Mouse (Mus musculus) right cerebral cortex, postnatal 10 days (tissue): ENCODE data around the gene Txn2.

ENCODE experiments used
- DNase-seq, 2 experiments: peaks; one replicate each; pipeline ENCODE4 v3.0.0; 2021; ENCODE audit warnings: low spot score in 2 of 2

Txn2 gene

DNA sequence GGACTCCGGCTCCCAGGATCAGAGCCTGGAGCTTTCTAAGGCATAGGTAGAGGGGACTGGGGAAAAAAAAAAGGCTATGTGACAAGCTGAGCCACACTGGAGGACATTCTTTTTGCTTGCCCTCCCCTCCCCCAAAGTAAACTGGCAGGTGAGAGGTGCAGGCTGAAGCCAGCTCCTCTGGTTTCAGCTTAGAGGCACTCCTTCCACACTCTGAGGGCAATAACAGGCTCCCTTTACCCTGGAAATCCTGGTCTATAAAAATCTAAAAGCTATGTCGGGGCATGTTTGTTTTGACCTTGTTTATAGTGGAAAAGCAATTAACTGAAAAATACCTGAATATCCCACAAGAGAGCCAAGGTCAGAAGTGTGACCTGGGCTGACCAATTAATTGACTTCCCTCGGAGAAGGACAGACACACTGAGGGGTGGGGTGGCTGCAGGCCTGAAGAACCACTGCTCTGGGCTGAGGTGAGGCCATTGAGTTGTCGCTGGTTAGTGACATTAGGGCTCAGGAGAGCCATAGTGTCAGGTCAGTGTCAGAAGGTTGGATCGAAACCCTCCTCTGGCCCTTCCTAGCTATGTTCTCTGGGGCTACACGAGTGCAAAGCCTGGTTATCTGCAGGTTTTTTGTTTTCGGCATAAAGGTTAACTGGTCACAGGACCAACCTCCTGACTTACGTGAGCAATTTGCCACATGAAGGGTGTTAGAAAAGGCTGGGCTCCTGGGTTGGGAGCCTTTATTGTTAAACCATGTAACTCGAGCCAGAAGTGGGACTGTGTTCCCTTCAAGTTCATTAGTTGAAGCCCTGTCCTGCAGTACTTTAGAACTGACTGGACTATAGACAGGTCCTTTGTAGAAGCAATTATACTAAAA lies 20.9 kb downstream of the Txn2 start:
- no peak for DNase-seq

DNA sequence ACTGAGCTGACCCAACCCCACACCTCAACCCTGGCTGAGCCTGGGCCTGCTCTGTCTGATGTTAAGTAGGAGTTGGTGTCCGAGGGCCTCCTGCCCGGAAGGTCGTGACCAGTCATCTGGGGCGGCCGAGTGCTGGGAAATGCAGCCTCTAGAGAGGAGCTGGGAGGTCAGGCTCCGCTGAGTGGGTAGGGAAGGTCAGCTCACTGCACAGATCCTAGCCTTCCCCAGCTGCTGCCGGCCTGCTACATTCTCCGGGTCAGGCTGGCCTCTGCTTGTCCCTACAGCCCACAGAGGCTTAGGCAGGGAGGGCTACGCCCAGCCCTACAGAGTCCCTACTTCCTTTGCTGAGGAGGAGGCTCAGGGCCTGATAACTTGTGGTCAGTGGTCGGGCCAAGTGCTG lies 22.3 kb downstream of the Txn2 start:
- DNase-seq, result no peak

DNA sequence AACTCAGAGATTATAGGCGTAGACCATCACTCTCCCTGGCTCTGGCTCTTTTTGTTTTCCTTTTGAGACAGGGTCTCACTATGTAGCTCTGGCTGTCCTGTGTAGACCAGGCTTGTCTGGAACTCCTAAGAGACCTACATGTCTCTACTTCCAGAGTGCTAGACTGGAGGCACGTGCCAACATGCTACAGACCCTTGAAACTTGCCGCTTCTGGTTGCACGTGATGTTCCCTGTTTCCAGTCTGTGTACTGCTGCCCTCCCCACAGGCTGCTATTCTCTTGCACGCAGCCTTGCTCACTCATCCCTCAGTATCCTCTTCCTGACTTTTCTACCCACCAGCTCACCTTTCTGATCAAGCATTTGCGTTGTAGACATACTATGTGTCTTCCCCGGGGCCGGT lies 22.7 kb downstream of the Txn2 start:
- no peak for DNase-seq

DNA sequence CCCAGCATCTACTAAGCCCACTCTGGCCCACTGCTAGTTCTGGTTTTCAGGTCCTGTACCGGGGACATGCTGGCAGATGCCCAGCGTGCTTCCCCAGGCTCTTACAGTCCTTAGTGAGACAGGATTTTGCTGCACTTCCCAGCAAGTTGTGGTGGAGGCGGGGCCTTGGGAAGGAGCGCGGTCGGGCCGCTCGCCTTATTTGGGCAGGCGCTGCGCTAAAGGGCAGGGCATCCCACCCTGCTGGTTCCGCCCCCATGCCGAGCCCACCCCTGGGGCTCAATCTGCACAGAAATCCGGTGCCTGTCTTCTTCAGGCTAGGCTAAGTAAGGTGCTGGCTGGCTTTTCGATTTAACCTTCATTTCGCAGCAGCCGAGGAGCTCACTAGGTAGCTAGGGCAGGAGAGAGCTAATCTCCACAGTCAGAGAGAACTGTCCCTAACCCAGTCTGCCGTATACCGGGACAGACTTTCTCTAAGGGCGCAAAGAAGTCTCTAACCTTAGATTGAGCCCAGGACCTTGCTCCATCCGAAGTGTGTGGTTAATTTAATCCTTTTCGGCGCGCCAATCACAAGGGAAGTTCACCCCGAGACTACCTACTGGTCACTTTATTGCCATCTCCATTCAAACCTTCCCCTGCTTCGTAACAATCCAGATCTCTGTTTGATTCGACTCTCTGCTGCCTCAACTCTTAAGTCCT lies 23.4 kb downstream of the Txn2 start:
- DNase-seq, result peak; percentile 51 to 61

DNA sequence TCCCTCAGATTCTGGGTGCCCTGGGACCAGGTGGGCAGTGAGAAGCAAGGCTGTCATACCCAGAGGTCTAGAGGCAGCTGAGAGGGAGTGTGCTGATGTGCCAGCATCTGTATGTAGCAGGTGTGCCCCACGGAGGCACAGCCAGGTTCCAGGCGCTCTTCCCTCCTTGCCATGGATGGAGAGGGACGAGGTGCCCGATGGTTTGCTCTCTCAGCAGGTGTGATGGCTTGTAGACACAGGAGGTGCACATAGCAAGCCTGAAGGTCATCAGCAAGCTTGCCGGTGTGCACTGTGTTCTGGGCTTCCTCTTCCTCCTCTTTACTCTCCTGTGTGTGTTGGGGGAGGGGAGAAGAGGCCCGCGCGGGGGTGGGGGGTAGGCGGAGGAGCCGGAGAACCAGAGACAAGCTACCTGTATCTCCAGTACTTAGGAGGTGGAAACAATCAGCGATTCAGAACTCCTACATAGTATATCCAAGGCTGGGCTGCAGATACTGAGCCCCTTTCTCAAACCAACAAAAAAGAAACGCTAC lies 24.4 kb downstream of the Txn2 start:
- no peak for DNase-seq

DNA sequence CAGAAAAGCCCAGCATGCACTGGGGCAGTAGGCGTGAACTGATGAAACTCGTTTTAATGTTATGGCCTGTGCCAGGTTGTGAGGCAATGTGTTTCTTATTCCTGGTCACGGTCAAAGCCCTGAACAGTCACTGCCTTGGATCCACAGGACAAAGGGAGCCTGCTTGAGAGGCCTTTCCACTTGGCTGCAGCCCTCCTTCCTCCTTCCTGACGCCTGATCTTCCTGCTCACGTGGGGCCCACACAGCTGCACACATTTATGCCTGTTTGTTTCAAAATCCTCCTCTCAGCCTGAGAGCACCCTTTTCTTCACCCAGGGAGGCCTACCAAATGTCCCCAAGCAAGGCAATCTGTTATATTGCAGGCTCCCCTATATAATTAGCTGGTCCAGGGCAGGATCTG lies 25.6 kb downstream of the Txn2 start:
- no peak for DNase-seq

DNA sequence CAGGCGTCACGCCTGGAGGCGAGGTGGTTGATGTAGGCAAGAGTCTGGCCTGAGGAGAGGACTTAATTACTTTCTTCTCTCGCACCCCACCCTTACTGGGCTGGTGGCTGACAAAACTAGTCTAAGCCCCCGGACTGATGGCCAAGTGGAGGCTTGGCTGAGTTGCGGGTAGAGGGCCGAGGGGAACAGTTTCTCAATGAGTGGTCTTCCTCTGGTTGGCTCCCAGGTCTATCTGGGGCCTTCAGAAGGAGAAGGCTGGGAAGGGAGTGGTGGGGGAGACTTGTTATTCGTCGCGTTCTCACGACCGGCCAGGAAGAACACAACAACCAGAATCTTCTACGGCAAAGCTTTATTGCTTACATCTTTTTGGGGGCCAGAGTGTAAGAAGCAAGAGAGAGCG lies 33.9 kb downstream of the Txn2 start:
- no peak for DNase-seq

DNA sequence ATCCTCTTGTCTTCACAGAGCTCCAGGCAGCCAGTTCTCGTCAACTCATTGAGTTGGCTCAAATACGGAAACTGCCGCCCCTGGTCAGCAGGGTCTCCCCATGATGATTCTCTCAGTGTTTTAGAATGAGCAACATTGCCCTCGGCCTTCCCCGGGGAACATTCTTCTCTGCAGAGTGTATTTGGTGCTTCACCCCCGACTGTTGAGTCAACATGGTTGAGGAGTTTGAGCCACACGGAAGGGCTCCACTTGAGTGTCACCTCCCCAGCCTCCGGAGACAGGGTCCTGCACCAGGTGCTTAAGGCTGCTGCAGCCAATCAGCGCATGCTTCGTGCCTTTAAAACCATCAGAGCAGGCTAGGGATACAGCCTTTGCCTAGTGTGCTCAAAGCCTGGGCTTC lies 35.5 kb downstream of the Txn2 start:
- no peak for DNase-seq

DNA sequence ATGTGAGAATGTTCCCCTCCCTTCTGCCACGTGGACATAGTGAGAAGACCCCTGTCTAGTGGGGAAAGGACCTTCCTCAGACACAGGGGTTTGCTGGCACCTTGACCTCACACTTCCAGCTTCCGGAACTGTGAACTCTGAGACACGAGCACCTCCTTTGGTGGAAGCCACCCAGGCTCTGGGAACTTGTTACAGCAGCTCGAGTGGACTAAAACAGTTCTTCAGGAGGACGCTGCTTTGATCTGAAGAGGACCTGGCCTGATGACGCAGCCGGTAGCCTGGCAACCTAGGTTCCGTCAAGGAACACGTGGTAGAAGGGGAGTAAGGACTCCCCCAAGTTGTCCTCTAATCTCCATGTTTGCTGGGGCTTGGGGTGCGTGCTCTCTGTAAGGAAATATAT lies 36.4 kb downstream of the Txn2 start:
- DNase-seq, result no peak

DNA sequence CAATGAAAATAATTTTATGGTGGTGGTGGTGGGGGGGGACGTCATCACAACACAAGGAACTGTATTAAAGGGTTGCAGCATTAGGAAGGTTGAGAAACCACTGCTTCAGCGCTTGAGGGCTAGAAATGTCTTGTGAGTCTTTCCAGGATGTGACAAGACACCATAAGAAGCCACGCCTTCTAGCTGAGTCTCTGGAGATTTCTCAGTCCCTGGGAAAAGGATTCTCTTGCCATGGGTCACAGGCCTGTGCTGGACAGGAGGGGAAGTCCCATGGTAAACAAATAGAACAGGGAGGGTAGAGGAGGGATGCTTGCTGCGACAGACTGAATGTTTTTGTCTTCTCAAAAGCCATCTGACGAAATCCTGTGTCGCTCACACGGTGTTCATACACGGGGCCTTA lies 37.0 kb downstream of the Txn2 start:
- DNase-seq, result no peak

DNA sequence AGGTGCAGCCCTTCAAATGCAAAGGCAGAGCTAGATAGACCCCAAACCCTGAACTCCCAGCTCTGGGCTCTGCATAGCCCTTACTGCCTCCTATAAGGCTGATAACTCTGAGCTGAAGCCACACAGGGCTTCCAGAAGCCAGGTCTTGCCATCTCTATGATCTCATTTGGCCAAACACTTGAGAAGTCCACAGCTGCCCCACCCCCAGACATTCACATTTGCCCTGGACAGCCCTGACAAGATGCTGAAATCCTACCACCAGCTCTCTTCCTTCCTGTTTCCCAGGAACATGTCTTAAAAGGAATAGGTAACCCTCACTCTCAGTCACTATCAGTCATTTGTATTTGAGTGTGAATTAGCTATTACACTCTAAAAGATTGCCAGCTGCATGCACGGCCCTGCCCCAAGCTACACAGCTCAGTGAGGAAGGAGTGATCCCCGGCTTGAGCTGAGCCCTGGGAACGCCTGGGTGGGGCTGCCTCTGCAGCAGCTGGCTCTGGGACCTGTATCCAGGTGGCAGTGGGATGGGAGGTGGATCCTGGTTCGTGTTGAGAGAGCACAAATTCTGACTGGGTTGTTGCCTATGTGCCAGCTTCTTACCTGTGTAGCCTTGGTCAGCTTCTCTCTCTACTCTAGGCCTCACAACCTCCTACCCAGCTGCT lies 38.9 kb downstream of the Txn2 start:
- no peak for DNase-seq

DNA sequence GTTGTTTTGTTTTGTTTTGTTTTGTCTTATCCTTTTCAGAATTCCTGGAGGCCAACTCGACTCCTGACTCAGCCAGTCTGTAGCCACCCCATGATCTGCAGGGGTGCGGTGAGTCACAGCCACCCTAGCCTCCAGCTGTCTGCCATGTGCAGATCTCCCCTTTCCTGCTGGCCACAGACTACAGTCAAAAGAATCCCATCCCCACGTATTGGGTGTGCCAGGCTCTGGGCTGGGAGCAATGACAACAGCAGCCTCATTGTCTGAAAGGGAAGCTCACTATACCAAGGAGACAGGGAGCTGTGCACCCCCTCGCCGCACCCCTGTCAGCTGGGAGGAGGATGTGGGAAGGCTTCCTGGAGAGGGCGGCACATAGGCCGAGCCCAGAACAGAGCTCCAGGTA lies 40.5 kb downstream of the Txn2 start:
- DNase-seq, result no peak

DNA sequence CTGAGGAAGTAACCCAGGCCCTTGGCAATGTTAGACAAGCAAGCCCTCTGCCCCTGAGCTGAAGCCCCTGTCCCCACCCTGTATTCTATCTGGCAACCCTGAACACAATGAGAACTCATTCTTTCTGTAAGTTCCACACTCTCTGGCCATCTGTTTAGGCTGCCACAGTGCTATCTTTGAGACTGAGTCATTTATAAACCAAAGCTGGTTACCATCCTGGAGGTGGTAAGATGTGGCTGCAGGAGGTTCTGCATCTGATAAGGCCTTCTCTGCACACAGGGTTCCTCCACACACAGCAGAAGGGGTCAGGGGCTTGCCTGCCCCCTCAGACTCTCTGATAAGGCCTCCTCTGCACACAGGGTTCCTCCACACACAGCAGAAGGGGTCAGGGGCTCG lies 41.7 kb downstream of the Txn2 start:
- DNase-seq, result peak in 1 of 2 experiments; percentile 50

DNA sequence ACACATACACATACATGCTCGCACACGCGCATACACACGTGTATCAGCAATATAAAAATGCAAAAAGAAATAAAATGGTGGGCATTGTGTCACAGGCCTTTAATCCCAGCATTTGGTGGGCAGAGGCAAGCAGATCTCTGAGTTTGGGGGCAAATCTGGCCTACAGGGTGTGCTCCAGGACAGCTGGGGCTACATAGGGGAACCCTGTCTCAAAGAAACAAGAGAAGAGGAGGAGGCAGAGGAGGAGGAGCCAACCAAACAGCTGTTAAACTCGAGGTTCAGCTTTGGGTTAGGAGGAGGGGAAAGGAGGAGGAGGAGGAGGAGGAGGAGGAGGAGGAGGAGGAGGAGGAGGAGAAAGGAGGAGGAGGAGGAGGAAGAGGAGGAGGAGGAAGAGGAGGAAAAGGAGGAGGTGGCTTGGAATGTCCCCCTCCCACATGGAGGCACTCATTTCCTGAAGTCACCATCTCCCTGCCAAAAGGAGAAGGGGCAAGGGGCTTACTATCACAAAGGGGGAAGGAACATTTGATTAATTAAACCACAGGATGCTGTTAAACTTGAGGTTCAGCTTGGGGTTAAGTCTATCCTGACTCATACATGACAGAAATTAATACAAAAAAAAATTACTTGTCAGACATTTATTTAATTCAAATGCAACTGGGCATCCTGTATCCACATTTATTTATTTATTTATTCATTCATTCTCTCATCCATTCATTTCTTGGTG lies 42.3 kb downstream of the Txn2 start:
- DNase-seq, result no peak

DNA sequence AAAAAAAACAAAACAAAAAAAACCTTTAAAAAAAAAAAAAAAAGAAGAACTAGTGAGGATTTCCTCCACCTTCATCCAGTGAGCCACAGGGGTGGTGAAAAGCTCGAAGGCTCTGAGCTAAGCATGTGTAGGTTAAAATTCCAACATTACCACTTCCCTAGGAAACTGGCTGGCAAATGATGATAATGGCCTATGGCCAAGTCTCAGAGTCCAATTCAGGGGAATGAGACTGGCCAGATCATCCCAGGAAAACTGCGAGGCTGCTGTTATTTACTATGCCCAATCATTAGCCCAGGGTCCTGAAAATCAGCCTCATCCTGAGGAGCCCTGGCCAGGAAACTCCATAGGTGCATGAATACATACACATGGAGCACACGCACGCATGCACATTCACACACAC lies 42.9 kb downstream of the Txn2 start:
- DNase-seq, result no peak

DNA sequence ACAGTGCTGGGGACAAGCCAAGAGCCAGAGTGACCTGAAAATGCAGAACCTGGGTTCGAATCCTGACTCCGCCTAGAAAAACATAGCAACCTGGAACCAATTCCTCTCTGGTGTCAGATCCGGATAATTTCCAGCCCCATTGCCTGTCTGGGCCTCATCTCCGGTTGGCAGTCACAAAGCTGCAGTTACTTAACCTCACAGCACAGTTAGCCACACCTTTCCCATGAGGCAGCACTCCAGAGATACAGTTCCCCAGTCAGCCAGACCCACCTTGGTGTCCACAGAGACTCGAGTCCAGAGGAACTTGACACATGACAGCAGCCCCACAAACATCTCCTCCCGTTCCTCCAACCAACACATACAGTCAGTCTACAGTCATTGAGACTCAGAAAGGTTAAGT lies 43.6 kb downstream of the Txn2 start:
- no peak for DNase-seq

DNA sequence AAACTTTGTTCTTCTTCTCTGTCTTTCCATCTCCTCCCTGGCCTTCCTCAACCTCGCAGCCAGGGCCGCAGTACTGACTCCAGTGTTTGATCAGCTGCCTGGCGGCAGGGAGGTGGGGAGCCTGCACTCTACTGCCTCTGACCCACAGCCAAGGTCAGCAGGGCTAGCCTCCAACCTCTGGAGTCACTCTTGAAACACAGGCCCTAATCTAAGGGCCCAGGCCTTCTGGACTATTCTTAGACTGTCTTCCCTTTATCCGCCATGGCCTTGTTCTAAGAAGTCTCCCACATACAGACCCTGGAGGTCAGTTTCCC lies 45.2 kb downstream of the Txn2 start:
- DNase-seq, result no peak

DNA sequence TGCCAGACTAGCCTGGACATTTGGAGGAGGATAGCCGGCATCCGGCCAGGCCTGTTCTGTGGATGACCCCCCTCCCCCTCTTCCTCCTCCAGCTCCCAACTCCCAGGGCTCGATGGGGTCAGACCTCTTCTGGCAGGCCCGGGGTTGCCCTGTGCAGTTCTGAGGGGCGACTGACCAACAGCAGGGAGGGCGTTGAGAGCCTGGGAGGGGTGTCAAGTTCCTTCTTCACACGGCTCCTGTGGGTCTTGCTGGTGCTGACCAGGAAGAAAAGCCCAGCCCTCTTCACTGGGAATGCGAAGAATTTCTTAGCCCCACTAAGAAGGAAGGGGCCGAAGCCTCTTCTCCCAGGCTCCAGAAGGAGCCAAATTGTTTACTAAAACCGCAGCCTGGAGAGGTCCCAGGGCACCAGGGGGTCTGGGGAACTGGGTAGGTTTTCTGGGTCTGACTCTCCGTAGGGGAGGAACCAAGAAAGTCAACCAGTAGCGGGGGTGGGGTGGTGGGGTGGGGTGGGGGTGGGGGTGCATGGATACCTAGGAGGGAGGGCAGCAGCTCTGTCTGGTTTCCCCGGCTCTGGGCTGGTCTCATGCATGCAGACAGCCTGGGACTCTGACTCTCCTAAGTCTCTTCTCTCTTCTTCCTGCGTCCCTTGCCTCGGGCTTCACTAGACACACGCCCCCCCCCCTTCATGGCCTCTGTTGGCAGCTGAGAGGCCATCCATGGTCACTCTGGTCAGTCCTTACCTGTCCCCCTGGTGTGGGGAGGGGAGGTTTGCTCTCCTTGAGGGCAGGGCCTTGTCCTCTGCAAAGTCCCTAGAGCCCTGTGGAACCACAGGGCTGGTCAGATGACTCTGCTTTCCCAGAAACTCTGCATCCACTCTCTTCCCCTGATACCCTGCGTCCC lies 45.8 kb downstream of the Txn2 start:
- no peak for DNase-seq

DNA sequence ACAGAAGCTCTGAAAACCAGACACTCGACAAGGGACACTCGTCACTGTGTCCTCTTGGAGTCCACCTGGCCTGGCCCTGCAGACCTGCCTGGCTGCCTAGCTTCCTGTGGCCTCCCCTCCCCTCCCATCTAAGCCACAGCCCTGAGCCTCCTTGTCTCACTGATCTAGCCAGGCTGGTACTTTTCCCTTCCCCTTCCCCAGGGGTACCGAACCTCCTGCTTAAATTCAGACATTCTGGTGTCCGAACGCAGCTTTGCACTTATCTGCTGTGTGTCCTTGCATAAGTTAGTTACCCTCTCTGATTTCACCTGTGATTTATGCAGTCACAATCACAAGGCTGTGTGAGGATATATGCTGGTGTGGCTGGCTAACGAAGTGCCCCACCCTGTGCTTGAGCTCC lies 46.5 kb downstream of the Txn2 start:
- DNase-seq, result no peak

DNA sequence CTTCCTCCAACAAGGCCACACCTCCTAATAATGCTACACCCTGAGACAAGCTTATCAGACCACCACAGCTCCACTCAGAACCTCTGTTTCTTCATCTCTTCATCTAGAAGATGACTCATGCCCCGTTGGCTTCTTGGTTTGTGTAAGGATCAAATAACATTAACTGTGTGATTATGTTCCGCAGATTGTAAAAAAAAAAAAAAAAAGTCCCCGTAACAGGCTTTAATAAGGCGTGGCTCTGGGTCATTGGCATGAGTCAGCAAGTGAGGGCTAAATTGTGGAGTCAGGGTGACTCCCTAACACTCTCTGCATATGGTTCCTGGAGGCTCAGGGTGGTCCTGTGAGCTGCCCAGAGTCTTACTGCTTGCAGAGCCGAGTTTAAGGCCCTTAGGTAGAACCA lies 47.1 kb downstream of the Txn2 start:
- no peak for DNase-seq

DNA sequence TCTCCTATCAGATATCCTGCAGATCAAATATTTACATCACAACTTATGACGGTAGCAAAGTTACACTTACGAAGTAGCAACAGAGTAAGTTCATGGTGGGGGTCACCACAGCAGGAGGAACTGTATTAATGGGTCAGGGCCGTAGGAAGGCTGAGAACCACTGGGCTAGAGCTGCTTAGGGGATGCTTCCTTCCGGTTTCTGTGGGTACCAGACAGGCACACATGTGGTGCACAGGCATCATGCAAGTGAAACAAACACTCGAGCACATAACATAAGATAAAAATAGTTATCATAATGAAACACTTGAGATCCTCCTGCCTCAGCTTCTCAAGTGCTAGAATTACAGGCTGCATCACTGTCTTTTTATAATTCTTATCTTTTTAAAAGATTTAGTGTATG lies 48.1 kb downstream of the Txn2 start:
- DNase-seq, result no peak
